Mouse (Mus musculus) frontal cortex, adult 2 months (tissue): Measurements from ENCODE around the gene Nes. TPM values are rescaled to one million over a fixed set of nuclear protein-coding genes. Genes with fewer than 3 reads are reported as not detected.

Experiments used
- DNase-seq, 2 experiments: peaks; one replicate each; pipeline ENCODE4 v3.0.0; 2022; ENCODE audit warnings: low spot score in 1 of 2; ENCODE audit errors: extremely low spot score in 1 of 2
- polyA plus RNA-seq: library from polyadenylated mRNA; depleted of rRNA; stranded (reverse); fragments of >200 nt; gene quantifications from 2 replicates; pipeline ENCODE4 v1.2.3, GENCODE M21; 2012

Gene Nes
- polyA plus RNA-seq, 1 experiment: 4.8 TPM

DNA sequence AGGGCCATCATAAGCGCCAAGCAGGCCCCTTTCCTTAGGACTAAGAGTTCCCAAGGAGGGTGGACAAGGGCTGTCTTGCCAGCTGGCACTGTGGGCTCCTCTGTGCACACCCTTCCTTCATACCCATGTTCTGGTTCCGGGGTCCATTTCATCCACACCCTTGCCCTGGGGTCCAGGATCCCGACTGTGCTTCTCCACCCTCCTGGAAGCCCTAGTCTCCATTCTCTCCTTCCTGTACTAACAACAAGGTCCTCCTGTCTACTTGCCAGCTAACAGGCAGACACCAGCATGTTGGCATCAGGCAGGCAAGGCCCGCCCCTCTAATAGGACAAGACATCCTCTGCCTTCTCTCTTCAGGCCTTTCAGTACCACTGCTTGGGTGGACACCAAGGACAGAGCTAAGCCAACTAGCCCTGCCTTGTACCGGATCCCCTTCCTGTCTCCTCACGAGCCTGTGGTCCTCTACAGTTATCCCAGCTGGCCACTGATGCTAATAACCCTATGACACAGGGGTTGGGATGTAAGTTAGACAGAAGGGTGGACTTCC is 10.4 kb downstream of the Nes start:
- DNase-seq: no peak

DNA sequence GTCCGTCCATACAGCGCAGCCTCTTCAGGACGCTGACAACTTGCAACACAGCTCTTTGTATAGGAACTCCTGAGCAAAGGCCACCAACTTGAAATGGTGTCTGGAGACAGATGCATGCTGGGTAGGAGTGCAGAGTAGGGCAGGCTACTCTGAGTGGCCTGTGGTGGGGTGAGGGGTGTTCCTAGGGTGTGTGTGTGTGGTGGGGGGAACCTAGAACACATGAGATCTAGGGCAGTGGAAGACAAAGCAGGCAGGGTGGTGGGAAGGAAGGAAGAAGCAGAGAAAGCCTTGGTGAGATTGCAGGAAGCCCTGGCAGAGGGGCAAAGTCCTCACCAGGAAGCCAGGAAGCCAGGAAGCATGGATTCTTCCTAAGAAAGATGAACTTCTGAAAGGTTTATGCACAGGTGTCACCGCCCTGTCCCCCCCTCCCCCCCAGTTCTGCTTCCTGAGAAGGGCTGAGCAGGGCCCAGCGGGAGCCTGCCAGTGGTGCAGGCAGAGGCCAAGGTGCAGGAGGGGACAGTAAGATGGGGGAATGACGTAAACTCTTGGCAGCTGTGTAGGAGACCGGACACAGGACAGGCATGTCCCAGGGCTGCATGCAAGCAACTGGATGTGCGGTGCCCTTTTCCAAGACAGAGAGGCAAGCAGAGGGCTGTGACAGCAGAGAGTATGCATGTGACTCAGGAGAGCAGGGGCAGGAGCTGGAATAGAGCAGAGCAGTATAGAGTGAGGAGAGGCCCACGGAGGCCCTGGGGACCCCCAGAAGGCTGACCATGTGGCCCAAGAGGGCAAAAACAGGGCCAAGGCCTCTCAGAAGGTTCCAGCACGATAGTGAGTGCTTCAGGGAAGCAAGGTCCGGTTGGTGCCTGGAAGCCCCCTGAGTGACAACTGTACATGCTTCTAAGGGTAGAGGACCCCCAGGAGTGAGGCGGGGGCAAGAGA is 11.3 kb downstream of the Nes start:
- DNase-seq: no peak

- no peak for DNase-seq
These were observed 12.1 kb downstream of the Nes start for GRCm38 (mm10) chr3:87982836-87983601.

GRCm38 (mm10) chr3:87983627-87984026 is 12.7 kb downstream of the Nes start:
- DNase-seq: no peak

DNA sequence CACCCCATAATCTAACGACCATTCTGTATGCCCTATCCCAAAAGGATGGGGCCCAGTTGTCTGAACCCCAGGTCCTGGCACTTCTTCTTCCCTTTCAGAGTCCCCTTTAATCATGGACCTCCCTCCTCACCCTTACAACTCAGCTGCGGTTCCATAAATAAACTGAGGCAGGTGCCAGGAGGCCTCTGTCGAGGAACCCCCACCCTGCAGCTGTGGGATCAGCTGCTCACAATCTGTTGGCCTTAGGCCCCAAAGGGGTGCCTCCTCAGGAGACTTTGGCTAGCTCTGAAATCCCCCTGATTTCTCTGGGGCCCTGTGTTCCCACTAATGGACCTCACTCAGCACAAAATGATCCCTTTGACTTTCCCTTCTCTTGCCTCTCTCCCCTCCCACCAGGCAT is 13.2 kb downstream of the Nes start:
- DNase-seq: no peak

DNA sequence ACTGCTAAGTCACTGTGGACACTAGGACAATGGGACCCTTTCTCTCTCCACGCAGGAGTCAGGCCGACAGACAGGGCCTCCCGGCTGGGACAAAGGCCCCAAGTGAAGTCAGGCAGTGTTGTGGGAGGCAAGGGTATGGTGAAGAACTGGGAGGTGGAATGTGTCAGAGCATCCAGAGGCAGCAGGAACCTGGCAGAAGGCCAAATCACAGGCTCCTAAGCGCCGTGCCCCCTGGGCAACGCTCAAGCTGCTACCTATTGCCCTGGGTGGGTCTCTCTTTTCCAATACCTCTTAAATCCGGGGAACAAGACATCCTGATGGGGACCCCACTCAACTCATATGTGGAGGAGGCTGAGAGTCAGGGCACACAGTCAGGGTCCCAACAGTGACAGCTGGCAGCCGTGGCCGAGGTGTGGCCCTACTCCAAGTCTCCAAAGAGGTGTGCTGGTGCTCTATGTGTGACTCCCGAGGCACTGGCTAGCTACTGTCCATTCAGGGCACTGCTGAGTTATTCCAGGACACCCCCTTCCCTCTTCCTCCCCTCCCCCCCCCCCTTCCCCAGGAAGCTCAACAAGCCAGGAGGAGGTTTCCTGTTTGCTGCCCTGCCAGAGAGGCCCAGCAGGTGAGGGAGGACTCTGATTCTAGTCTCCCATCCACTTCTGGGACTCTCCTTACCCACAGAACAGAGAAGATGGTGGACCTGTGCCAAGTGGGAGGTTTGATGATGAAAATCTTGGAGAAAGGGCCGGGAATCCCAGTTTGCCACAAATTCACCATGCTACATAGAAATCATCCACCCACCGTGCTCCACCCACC is 14.8 kb downstream of the Nes start:
- no peak for DNase-seq

DNA sequence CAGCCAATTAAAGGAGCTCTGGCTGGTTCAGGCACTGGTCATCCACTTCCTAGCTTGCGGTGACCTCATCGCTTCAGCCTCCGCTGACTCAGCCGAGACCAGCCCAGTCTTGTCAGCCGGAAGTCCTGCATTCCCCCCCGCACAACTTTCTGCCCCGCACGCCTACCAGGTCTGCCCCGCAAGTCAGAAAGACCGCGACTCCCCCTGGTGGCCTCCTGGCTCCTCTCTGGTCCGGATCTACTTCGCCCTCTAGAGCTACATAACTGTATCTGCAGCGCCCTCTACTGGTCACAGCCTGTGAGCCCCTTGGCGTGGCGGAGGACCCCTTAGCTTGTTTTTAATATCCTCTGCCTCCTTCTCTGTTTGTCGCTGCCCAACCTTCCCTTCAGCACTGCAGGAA is 16.0 kb downstream of the Nes start:
- peak; percentile 81 to 97 for DNase-seq

DNA sequence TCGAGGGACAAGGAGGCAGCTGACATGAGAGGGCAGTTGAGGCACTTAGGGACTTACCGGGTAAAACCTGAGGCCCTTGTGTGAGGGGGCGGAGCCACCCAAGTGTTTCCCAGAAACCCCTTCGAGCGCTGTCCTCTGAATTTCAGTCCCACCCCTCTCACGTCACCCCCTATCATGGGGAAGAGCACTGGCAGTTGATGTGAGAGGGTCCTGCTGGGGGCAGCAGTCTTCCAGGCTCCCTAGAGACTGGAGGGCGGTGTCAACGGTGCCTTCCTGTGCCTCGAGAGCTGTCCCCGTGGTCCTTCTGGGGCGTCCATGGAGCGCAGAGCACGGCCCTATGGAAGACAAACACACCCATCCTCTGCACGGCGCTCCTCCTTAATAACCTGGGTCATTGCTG is 16.8 kb downstream of the Nes start:
- DNase-seq: no peak

- DNase-seq: no peak
These were observed 17.2 kb downstream of the Nes start for GRCm38 (mm10) chr3:87988068-87988467.

DNA sequence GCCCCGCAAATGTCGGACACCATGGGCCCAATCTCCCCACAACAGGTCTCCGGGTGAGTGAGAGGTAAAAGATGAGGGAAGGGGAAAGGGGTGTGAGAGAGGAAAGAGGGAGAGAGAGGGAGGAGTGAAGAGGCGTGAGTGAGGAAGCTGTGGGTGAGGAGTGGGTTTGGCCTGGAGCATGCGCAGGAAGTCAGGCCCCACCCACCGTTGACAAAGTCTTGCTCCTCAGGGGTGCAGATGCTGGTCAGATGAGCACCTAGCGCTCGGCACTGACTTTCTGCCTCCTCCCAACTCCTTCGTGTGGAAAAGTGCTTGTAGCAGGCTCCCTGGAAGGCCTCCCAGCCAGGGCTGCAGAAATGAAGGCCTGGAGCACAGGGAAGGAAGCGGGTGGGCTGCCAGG is 19.1 kb downstream of the Nes start:
- DNase-seq: no peak

- DNase-seq: no peak
These were observed 22.6 kb downstream of the Nes start for GRCm38 (mm10) chr3:87993436-87993835.

- no peak for DNase-seq
These were observed 24.5 kb downstream of the Nes start for GRCm38 (mm10) chr3:87995331-87995730.

DNA sequence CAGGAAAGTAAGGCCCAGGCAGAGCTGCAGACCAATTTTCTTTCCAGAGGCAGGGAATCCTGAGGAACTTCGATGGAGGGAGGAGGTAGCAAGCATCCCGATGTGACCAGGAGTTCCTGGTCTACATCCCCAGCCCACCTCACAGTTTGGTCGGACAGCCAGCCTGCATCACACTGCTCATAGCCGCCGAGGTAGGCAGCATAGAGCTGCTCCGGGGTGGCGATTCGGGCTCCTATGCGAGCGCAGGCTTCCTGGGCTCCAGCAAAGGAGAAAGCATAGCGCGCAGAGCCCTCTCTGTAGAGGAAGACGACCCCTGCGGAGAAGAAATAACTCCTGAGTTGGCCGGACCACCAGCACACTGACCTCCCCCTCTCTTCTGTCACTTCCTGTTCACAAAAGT is 25.5 kb downstream of the Nes start:
- DNase-seq: no peak

GRCm38 (mm10) chr3:87996971-87997614 is 26.2 kb downstream of the Nes start:
- DNase-seq: no peak

DNA sequence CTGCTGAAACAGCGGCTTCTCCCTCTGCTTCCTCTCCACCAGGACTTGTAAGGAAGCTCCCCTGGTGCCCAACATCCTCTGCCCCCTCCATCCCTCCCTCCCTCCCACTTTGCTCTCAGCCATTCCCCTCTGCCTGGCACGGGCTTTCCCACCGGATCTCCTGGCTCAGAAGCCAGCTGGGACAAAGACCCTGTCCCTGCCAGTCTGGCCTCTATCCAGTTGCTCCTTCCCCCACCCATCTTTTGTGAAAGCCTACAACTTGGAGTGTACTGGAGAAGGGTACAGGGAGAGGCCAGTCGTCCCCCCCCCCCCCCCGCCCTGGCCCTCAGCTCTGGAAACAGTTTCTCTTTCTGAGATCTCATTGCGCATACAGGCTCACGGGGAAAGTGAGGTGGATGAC is 27.9 kb downstream of the Nes start:
- peak in 1 of 2 experiments; percentile 60 for DNase-seq

GRCm38 (mm10) chr3:87999243-87999895 is 28.5 kb downstream of the Nes start:
- no peak for DNase-seq

DNA sequence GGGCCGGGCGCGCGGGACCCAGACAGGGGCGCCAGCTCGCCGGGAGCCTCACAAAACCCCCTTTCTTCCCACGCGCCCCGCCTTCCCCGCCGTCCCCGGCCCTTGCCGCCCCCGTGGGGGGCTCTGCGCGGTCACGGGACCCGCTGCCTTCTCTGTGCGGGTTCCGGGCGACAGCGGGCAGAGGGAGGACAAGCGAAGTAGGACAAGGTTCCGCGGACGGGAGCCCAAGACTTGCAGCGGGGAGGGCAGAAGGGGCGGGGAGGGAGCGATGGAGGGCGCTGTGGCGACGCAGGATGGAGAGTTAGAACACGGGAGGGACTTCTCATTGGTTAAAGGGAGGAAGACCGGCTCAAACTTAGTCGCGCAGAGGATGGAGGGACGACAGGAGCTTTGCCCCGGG is 29.3 kb downstream of the Nes start, which contains the start of gene Bcan:
Gene Bcan (minus strand): TSS at position 50 of the 400 bp plus-strand sequence.
- peak in 1 of 2 experiments; percentile 62 for DNase-seq

DNA sequence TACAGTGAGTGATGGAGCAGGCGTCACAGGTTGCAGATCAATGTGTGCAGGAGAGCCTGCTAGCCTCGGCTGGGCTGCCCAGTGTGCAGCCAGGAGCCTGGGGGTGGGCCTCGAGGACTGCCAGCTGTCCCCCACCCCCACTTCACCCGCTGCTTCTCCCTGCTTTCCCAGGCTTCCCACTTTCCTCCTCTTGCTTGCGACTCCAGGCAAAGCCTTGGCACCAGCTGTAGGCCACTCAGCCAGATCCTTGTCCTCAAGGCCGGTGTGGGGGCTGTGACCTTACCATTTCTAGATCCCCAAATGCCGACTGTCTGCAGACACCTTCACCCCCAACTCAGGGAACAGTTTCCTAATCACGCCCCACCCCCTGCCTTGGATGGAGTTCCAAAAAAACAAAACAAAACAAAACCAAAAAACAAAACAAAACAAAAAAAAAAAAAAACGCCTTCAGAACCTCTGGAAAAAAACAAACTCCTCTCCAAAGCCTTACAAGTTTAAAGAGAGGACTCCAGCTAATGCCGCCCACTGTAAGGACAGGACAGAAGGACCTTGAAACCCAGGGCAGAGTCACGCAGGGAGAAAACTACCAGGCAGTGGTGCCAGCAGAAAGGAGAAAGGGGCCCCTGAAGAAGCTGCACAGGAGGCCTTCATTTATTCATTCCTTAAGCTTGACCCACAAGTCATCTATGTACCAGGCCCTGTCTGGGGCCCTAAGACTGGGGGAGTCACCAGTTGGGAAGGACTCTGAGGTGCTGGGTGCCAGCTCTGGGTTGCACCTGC is 30.1 kb downstream of the Nes start:
- no peak for DNase-seq
